Mouse (Mus musculus) cerebellum, adult 2 months (tissue): ENCODE results near the gene Dcst1. TPM values are rescaled to one million over a fixed set of nuclear protein-coding genes. Genes with fewer than 3 reads are reported as not detected.

Experiments
- DNase-seq, 2 experiments: peaks; one replicate each; pipeline ENCODE4 v3.0.0; 2021
- H3K27ac ChIP-seq: fragments of 200-500 bp; 2 replicates; pipeline ENCODE4 v1.5.1; 2012; ENCODE audit warnings: low read length, control low read depth, inconsistent platforms; ENCODE audit not compliant: insufficient read depth
- H3K27me3 ChIP-seq: fragments of 200-500 bp; 2 replicates; pipeline ENCODE4 v1.6.1; 2012; ENCODE audit warnings: inconsistent platforms, mild to moderate bottlenecking, low read length, moderate library complexity; ENCODE audit not compliant: control insufficient read depth, insufficient read depth
- H3K4me1 ChIP-seq: fragments of 200-500 bp; 2 replicates; pipeline ENCODE4 v1.6.1; 2011; ENCODE audit warnings: low read length; ENCODE audit not compliant: control insufficient read depth, insufficient read depth
- H3K4me3 ChIP-seq: fragments of 200-500 bp; replicated peaks from 2 replicates; pipeline ENCODE3; 2011; ENCODE audit warnings: mild to moderate bottlenecking, low read depth, low read length, control low read depth; ENCODE audit not compliant: insufficient read depth
- CTCF ChIP-seq: fragments of 200-500 bp; IDR thresholded peaks from 2 replicates; pipeline ENCODE4 v1.5.1; 2011; ENCODE audit warnings: low read depth, mild to moderate bottlenecking, control low read depth, low read length, moderate library complexity, borderline replicate concordance; ENCODE audit not compliant: insufficient read depth
- POLR2A ChIP-seq: fragments of 200-500 bp; IDR thresholded peaks from 2 replicates; pipeline ENCODE4 v1.6.1; 2011; ENCODE audit warnings: low read length, control low read depth, borderline replicate concordance; ENCODE audit not compliant: insufficient read depth
- WGBS: fragments of 180-500 bp; shearing (Covaris S2); methylation state at CpG from one replicate; pipeline ENCODE4 v1.1.7; 2018; 5-methylcytosine and 5-hydroxymethylcytosine counted together
- polyA plus RNA-seq: library from polyadenylated mRNA; depleted of rRNA; stranded (reverse); fragments of >200 nt; gene quantifications from 2 replicates; pipeline ENCODE4 v1.2.3, GENCODE M21; 2012; rRNA removed

Gene Dcst1
- 0.10 and 0.27 TPM in 2 replicates for polyA plus RNA-seq

DNA sequence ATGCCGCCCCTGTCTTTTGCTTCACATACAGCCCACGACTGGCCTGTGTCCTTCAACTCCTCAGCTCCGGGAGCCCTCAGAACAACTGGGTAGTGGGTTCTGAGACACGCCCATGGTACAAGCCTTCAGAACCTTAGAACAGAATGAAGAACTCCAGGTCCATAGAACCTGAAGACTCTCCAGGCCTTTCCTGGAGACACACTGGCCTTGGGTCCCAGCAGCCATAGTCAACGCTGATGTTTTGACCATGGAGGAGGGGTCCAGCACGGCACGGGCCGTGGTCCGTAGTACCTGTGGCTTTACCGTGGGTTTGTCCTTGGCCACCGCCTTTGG lies at the start of gene Dcst1:
Dcst1 (minus strand) TSS at position 101 of the 333 bp plus-strand sequence.
- Histone ChIP-seq H3K27ac (no peak within 1 kb of the TSS), H3K27me3 (no peaks in the 10 kb centered on the region), H3K4me3 (no peak within 1 kb of the TSS), H3K4me1 (no peaks in the 10 kb centered on the region)
- TF ChIP-seq POLR2A (no peak), CTCF (no peak)
- 83% methylated on average over 11 of the region's 11 CpGs for WGBS
- DNase-seq: no peak

DNA sequence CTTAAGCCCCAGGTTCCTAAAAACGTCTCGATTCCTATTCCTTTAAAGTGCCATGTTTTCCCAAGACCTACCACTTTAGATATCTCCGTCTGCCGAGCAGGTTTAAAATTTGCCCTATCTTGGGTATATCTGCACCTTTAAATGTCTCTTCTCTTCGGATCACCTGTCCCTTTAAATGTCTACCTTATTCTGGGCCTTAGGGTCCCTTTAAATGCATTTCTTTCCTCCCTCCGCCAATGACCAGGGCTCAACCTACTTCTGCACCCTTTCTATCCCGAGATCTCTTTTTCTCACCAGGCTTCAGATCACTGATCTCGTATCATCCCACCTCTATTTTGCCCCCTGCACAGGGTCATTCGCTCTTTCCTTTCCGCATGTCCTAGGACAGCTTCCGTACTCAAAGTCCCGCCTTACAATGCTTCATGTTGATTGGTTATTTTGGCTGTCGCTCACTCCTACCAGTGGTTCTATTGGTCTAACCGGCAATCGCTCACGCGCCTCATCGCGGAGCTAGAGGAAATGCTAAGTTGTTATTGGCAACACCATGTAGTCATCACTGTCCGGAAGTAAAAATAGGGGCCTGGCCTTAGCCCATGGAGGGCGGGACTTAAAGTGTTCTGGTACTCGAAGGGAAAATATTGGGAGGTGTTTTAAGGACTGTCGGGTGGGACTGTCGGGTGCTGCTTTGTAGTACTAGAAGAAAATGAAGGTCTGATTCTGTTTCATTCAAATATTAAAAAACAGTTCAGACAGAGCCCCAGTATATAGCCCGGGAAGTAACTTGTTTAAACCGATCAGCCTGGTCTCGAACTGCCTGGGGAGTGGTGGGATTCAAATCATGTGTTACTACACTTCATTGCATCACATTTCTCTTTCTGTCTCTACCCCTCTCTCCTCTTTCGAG lies 46.7 kb upstream of the Dcst1 start, which contains the start of gene Flad1:
Flad1 (minus strand) TSS at position 381 of the 904 bp plus-strand sequence.
- TF ChIP-seq POLR2A (peak; percentile 63; the same call in 1 of the 2 replicates), CTCF (no peak)
- Histone ChIP-seq H3K4me1 (0 out of 2 replicates have a peak, but pooled peaks cover 2% of the 10 kb centered on the region), H3K27me3 (no peaks in the 10 kb centered on the region), H3K27ac (peak within 1 kb of the TSS; percentile 59), H3K4me3 (peak within 1 kb of the TSS; percentile 68)
- peak; percentile 100 for DNase-seq
- 4% methylated on average over 28 of the region's 28 CpGs for WGBS

DNA sequence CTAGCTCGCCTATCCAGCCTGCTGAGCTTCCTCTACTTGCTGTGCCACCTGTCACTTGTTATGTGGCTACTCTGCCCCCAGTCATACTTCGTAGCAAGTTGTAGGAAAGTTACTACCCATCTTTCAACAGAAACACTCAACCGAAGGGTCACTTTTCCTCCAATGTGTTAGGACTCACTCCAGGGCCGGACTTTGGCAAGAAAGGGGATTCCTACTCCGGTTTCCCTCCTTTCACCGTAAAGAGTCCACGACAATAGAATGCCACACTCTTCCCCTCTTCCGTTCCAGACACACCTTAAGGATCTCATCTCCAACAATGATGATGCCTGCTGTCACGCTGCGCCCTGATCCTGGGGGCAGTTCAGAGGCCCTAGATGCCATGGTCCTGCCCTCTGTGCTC lies 45.8 kb upstream of the Dcst1 start:
- Histone ChIP-seq H3K4me3 (peak overlapping the region; percentile 68), H3K4me1 (0 out of 2 replicates have a peak, but pooled peaks cover 2% of the 10 kb centered on the region), H3K27me3 (no peaks in the 10 kb centered on the region), H3K27ac (peak overlapping the region; percentile 59)
- WGBS: 51% methylated on average over 10 of the region's 10 CpGs
- no peak for TF ChIP-seq POLR2A
- DNase-seq: peak in 1 of 2 experiments; percentile 19

DNA sequence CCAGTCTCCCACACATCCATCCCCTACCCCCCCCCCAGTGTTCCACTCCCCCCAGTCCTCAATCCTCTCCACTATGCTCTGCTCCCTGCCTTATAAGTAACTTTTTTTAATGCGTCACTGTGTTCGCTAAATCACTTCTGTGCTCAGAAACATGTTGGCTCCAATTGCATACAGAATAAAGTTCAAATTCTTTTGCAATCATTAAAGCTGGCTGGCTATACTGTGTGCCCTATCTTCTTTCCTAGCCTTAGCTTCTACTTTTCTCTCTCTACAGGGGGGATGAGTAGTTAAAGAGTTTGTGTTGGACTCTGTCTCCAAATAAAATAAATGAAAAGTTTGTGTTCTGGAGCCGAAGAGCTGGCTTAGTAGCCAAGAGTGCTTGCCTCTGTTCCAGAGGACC lies 44.6 kb upstream of the Dcst1 start:
- Histone ChIP-seq H3K4me3 (no peak overlapping the region), H3K27ac (no peak overlapping the region), H3K4me1 (0 out of 2 replicates have a peak, but pooled peaks cover 2% of the 10 kb centered on the region), H3K27me3 (no peaks in the 10 kb centered on the region)
- no peak for DNase-seq
- TF ChIP-seq POLR2A (no peak), CTCF (no peak)
- 92% methylated on average over 3 of the region's 3 CpGs for WGBS

DNA sequence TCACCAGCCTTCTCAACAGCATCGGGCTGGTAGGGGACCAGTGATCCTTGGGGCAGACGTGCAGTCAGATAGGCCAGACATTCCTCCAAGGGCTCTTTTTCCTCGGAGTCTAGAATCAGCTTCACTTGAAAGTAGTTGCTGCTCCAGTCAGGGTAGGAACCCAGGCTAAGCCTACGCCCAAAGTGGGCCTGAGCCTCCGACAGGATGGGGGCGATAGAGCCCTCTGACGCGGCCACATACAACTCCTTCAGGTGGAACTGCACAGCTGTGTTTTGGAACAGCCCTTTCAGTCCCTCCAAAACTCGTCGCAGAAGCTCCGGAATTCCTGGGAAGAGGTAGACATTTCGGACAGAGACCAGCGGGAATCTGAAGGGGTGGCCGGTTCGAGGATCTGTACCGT lies 43.4 kb upstream of the Dcst1 start:
- H3K4me1 ChIP-seq: 0 out of 2 replicates have a peak, but pooled peaks cover 2% of the 10 kb centered on the region
- TF ChIP-seq POLR2A: no peak
- no peak for TF ChIP-seq CTCF
- no peak overlapping the region for H3K4me3 ChIP-seq
- H3K27ac ChIP-seq: no peak overlapping the region
- no peak for DNase-seq
- no peaks in the 10 kb centered on the region for H3K27me3 ChIP-seq
- 72% methylated on average over 16 of the region's 16 CpGs for WGBS

DNA sequence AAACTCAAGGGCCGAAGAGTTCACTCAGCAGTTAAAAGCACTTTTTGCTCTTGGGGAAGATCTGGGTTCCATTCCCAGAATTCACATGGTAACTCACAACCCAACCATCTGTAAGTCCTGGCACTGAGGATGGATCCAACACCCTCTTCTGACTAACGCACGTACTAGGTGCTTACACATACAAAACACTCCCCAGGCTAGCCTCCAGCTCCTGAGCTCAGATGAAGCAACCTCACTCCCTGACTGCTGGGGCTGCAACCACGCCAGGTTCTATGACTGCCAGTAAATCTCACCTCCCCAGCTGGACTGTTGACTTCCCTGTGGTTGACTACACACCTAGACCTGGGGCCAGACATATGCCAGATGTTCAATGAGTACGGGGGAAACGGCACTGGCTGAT lies 41.8 kb upstream of the Dcst1 start:
- H3K27me3 ChIP-seq: no peaks in the 10 kb centered on the region
- H3K27ac ChIP-seq: no peak overlapping the region
- H3K4me3 ChIP-seq: no peak overlapping the region
- DNase-seq: no peak
- H3K4me1 ChIP-seq: 0 out of 2 replicates have a peak, but pooled peaks cover 2% of the 10 kb centered on the region
- no peak for TF ChIP-seq POLR2A
- no peak for TF ChIP-seq CTCF
- WGBS: 75% methylated on average over 6 of the region's 6 CpGs

DNA sequence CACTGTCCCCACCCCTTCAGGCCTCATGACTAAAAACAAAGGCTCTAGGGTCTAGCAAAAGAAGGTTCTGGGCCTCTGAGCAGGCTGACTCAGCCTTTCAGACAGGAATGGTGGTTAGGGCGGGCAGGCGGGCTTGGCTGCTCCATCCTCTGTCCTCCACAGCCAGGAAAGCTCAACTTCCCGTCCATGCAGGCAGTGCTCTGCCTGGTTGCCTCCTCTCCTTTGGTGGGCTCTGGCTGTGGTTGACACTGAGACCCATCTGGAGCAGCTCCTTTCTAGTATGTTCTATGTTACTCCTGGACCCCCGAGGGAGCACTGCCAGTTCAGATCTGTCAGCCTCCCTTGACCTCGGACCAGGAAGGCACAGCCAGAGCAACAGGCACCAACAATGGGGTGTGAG lies 37.6 kb upstream of the Dcst1 start, which contains the start of gene Lenep:
Lenep (minus strand) TSS at position 101 of the 400 bp plus-strand sequence.
- TF ChIP-seq CTCF (no peak), POLR2A (no peak)
- WGBS: 61% methylated on average over 5 of the region's 5 CpGs
- Histone ChIP-seq H3K4me3 (no peak within 1 kb of the TSS), H3K27me3 (no peaks in the 10 kb centered on the region), H3K4me1 (0 out of 2 replicates have a peak, but pooled peaks cover 2% of the 10 kb centered on the region), H3K27ac (no peak within 1 kb of the TSS)
- DNase-seq: no peak

DNA sequence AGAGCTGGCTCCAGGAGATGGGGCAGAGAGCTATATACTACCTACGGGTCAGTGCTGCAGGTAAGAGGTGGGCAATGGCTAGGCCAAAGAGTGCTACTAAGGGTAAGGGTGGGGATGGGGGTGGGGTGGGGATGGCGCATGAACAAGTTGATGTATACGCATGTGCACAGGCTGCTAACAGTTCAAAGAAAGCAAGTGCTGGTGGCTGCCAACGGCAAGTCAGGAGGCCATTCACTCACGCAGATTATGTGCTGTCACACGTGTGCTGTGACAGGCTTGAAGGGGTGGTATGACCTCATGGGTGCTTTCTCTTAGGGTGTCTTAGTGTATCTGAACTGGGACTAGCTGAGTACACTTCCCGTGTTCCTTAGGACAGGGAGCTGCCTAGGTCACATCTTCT lies 36.3 kb upstream of the Dcst1 start:
- no peaks in the 10 kb centered on the region for H3K4me1 ChIP-seq
- no peak for DNase-seq
- TF ChIP-seq CTCF (no peak), POLR2A (no peak)
- no peak overlapping the region for H3K27ac ChIP-seq
- WGBS: 86% methylated on average over 7 of the region's 7 CpGs
- H3K27me3 ChIP-seq: no peaks in the 10 kb centered on the region
- H3K4me3 ChIP-seq: no peak overlapping the region

DNA sequence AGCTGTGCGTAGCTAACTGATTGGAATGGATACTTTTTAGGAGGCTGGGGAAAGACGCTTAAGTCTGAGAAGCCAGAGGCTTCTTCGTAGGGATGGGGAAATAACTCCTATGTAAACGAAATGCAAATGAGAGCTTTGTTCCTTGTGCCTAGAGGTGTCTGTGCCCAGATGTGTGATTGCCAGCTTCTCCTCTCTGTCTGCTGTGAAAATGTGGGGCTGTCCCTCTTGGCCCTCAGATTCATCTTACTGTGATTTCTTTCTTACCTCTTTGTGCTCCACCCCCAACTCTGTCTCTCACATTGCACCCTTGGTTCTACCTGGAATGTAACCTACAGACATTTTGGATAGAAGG lies 31.6 kb upstream of the Dcst1 start:
- no peaks in the 10 kb centered on the region for H3K27me3 ChIP-seq
- H3K4me1 ChIP-seq: no peaks in the 10 kb centered on the region
- DNase-seq: no peak
- TF ChIP-seq POLR2A: no peak
- TF ChIP-seq CTCF: no peak
- 3% methylated on average over 4 of the region's 4 CpGs for WGBS
- H3K27ac ChIP-seq: no peak overlapping the region
- H3K4me3 ChIP-seq: no peak overlapping the region
